Mouse (Mus musculus) left cerebral cortex, postnatal 25 days (tissue): ENCODE measurements around the gene Mutyh. TPM values are rescaled to one million over a fixed set of nuclear protein-coding genes. Genes with fewer than 3 reads are reported as not detected.

ENCODE experiments used
- DNase-seq, 2 experiments: peaks; one replicate each; pipeline ENCODE4 v3.0.0; 2022; ENCODE audit warnings: low spot score in 2 of 2, mixed read lengths in 1 of 2
- intact Hi-C: fragments of 180-260 bp; cut with DNase I; formaldehyde crosslinking; loops from one replicate; pipeline ENCODE4 v1.15.1; 2025
- total RNA-seq, 2 experiments: library from RNA; stranded (reverse); gene quantifications; 2 replicates each; pipeline ENCODE4 v1.2.3; 2021

The Mutyh gene
- 1 to 10 TPM; 2.2 to 3.0 TPM for total RNA-seq

- intact Hi-C loops = no loop called here
- DNase-seq = peak; percentile 90 to 96
These were observed at the start of gene Mutyh, which contains the start of gene Toe1 for GRCm38 (mm10) chr4:116807197-116808129. Gene Mutyh, plus strand, starts transcription at chr4:116807723. Gene Toe1, minus strand, starts transcription at chr4:116807640.

GRCm38 (mm10) chr4:116761914-116762313 is 45.6 kb upstream of the Mutyh start:
- intact Hi-C loops = no loop called here
- no peak for DNase-seq

- DNase-seq = no peak
- intact Hi-C loops = no loop called here
These were observed 43.5 kb upstream of the Mutyh start for GRCm38 (mm10) chr4:116764001-116764400.

- DNase-seq = no peak
- intact Hi-C loops = no loop called here
These were observed 39.0 kb upstream of the Mutyh start for GRCm38 (mm10) chr4:116768510-116768909.

GRCm38 (mm10) chr4:116769060-116769459 is 38.5 kb upstream of the Mutyh start:
- DNase-seq = no peak
- intact Hi-C loops = no loop called here

- intact Hi-C loops = no loop called here
- DNase-seq = no peak
These were observed 31.1 kb upstream of the Mutyh start for GRCm38 (mm10) chr4:116776391-116776790.

GRCm38 (mm10) chr4:116777079-116777478 is 30.4 kb upstream of the Mutyh start:
- DNase-seq = no peak
- intact Hi-C loops = no loop called here

GRCm38 (mm10) chr4:116780541-116780940 is 27.0 kb upstream of the Mutyh start:
- no peak for DNase-seq
- intact Hi-C loops = no loop called here

GRCm38 (mm10) chr4:116781366-116781765 is 26.2 kb upstream of the Mutyh start:
- intact Hi-C loops = no loop called here
- no peak for DNase-seq

- peak in 1 of 2 experiments; percentile 25 for DNase-seq
- intact Hi-C loops = no loop called here
These were observed 25.4 kb upstream of the Mutyh start for GRCm38 (mm10) chr4:116782171-116782570.

- intact Hi-C loops = no loop called here
- DNase-seq = no peak
These were observed 20.9 kb upstream of the Mutyh start for GRCm38 (mm10) chr4:116786587-116786986.

- intact Hi-C loops = no loop called here
- DNase-seq = peak in 1 of 2 experiments; percentile 31
These were observed 19.4 kb upstream of the Mutyh start for GRCm38 (mm10) chr4:116787985-116788760.

GRCm38 (mm10) chr4:116788956-116789355 is 18.6 kb upstream of the Mutyh start:
- DNase-seq = peak; percentile 90 to 95

GRCm38 (mm10) chr4:116792453-116792852 is 15.1 kb upstream of the Mutyh start:
- DNase-seq = no peak
- intact Hi-C loops = no loop called here

More at GRCm38 (mm10) chr4:116788956-116789355, 18.6 kb upstream of the Mutyh start:
- intact Hi-C loops = loop anchor here (1.0 kb wide), 1 partner anchor 70 kb away; no protein-coding TSS in a partner anchor

GRCm38 (mm10) chr4:116794273-116794672 is 13.2 kb upstream of the Mutyh start:
- no peak for DNase-seq

GRCm38 (mm10) chr4:116796442-116797110 is 10.9 kb upstream of the Mutyh start:
- intact Hi-C loops = no loop called here
- no peak for DNase-seq

More at GRCm38 (mm10) chr4:116794273-116794672, 13.2 kb upstream of the Mutyh start:
- intact Hi-C loops = no loop called here

GRCm38 (mm10) chr4:116799901-116800300 is 7.6 kb upstream of the Mutyh start:
- intact Hi-C loops = no loop called here
- peak in 1 of 2 experiments; percentile 23 for DNase-seq

- intact Hi-C loops = no loop called here
- no peak for DNase-seq
These were observed 3.5 kb downstream of the Mutyh start for GRCm38 (mm10) chr4:116811012-116811411.

GRCm38 (mm10) chr4:116815276-116815675 is 7.8 kb downstream of the Mutyh start:
- intact Hi-C loops = no loop called here
- DNase-seq = no peak

- DNase-seq = peak in 1 of 2 experiments; percentile 44
- intact Hi-C loops = no loop called here
These were observed 10.0 kb downstream of the Mutyh start for GRCm38 (mm10) chr4:116817486-116817885.
